Mouse (Mus musculus) layer of hippocampus, adult 8-10 months (tissue): ENCODE data around the gene Gm20517. TPM values are rescaled to one million over a fixed set of nuclear protein-coding genes. Genes with fewer than 3 reads are reported as not detected.

ENCODE experiments used
- DNase-seq, 2 experiments: peaks; one replicate each; pipeline ENCODE4 v3.0.0; 2022; ENCODE audit warnings: low spot score in 2 of 2
- total RNA-seq, 4 experiments: library from RNA; stranded (reverse); gene quantifications; 2 replicates each; pipeline ENCODE4 v1.2.4; 2022

Gm20517 gene
- total RNA-seq, 4 experiments from 2014 or later: 4.9 to 8.9 (median 7.0) TPM

GRCm38 (mm10) chr17:47676581-47676980 is 65.2 kb downstream of the Gm20517 start:
- DNase-seq: peak in 1 of 2 experiments; percentile 82

- no peak for DNase-seq
Observed at GRCm38 (mm10) chr17:47678238-47678637, 66.8 kb downstream of the Gm20517 start.

- DNase-seq: no peak
Observed at GRCm38 (mm10) chr17:47678702-47679101, 67.3 kb downstream of the Gm20517 start.

- no peak for DNase-seq
Observed at GRCm38 (mm10) chr17:47682836-47683235, 71.4 kb downstream of the Gm20517 start.

GRCm38 (mm10) chr17:47687409-47688343 is 76.3 kb downstream of the Gm20517 start:
- DNase-seq: peak; percentile 94 to 95

GRCm38 (mm10) chr17:47688344-47688607 is 76.9 kb downstream of the Gm20517 start, which contains the start of gene Tomm6:
Gene Tomm6 (minus strand): TSS chr17:47688386.
- no peak for DNase-seq

- DNase-seq: peak; percentile 63 to 75
Observed at GRCm38 (mm10) chr17:47688608-47689575, 77.5 kb downstream of the Gm20517 start, which contains the start of gene Frs3. Gene Frs3 (plus strand): TSS chr17:47689030.

GRCm38 (mm10) chr17:47689894-47690293 is 78.5 kb downstream of the Gm20517 start:
- no peak for DNase-seq

GRCm38 (mm10) chr17:47691650-47692049 is 80.3 kb downstream of the Gm20517 start:
- DNase-seq: no peak

- DNase-seq: no peak
Observed at GRCm38 (mm10) chr17:47693671-47694441, 82.5 kb downstream of the Gm20517 start.

- no peak for DNase-seq
Observed at GRCm38 (mm10) chr17:47694442-47694502, 82.9 kb downstream of the Gm20517 start, which contains the start of gene Gm21981. Gene Gm21981 (minus strand): TSS chr17:47694455.

GRCm38 (mm10) chr17:47694503-47695336 is 83.3 kb downstream of the Gm20517 start, which contains the start of gene Prickle4:
Gene Prickle4 (minus strand): TSS chr17:47694736.
- DNase-seq: peak; percentile 94 to 96

- DNase-seq: no peak
Observed at GRCm38 (mm10) chr17:47695337-47695710, 83.9 kb downstream of the Gm20517 start.

GRCm38 (mm10) chr17:47698156-47698555 is 86.8 kb downstream of the Gm20517 start:
- DNase-seq: no peak

- no peak for DNase-seq
Observed at GRCm38 (mm10) chr17:47699055-47699454, 87.7 kb downstream of the Gm20517 start.

- no peak for DNase-seq
Observed at GRCm38 (mm10) chr17:47701793-47702192, 90.4 kb downstream of the Gm20517 start.

- no peak for DNase-seq
Observed at GRCm38 (mm10) chr17:47702548-47703345, 91.4 kb downstream of the Gm20517 start.

GRCm38 (mm10) chr17:47703556-47703955 is 92.2 kb downstream of the Gm20517 start:
- DNase-seq: no peak

GRCm38 (mm10) chr17:47704692-47705091 is 93.3 kb downstream of the Gm20517 start:
- no peak for DNase-seq

- DNase-seq: no peak
Observed at GRCm38 (mm10) chr17:47706196-47706595, 94.8 kb downstream of the Gm20517 start.
